Mouse (Mus musculus): ENCODE results near the gene Gm13276.
A peak's percentile ranks its signal among the peaks of the same experiment; 100 is the strongest.
"Not testable (repeated sequence)": the region's sequence is repeated elsewhere in the genome, so short reads cannot be mapped to it uniquely, and the experiment has no call there.

GRCm38 (mm10) chr4:88757628-88758031, 27.9 kb upstream of the Gm13276 start:
- not testable (repeated sequence) for TF ChIP-seq EP300 (IDR thresholded peaks at IDR 0.05)
- TF ChIP-seq CTCF (IDR thresholded peaks at IDR 0.05): peak; percentile 73
